Mouse (Mus musculus) kidney, embryonic 15.5 days (tissue): ENCODE data around the gene Sephs1. TPM values are rescaled to one million over a fixed set of nuclear protein-coding genes. Genes with fewer than 3 reads are reported as not detected.

Experiments used
- ATAC-seq: fragments of 200-750 bp; cut with Nextera tagmentation; replicated peaks from 2 replicates; pipeline ENCODE4 v1.8.0; 2017; ENCODE audit warnings: moderate TSS enrichment; ENCODE audit not compliant: low FRiP score
- H3K27ac ChIP-seq: fragments of 300-500 bp; sonication (generic); 2 replicates; pipeline ENCODE4 v1.5.1; 2015; ENCODE audit warnings: mild to moderate bottlenecking, inconsistent platforms
- H3K27me3 ChIP-seq: fragments of 300-500 bp; sonication (generic); 2 replicates; pipeline ENCODE4 v1.6.1; 2015; ENCODE audit warnings: inconsistent platforms
- H3K36me3 ChIP-seq: fragments of 300-500 bp; sonication (generic); 2 replicates; pipeline ENCODE4 v1.6.1; 2015; ENCODE audit warnings: inconsistent platforms
- H3K4me1 ChIP-seq: fragments of 300-500 bp; sonication (generic); 2 replicates; pipeline ENCODE4 v1.6.1; 2015; ENCODE audit warnings: inconsistent platforms
- H3K4me2 ChIP-seq: fragments of 300-500 bp; sonication (generic); 2 replicates; pipeline ENCODE4 v1.6.1; 2015; ENCODE audit warnings: moderate library complexity, mild to moderate bottlenecking, inconsistent platforms
- H3K4me3 ChIP-seq: fragments of 300-500 bp; sonication (generic); replicated peaks from 2 replicates; pipeline ENCODE4 v1.5.1; 2015; ENCODE audit warnings: mild to moderate bottlenecking, inconsistent platforms
- H3K9ac ChIP-seq: fragments of 300-500 bp; sonication (generic); 2 replicates; pipeline ENCODE4 v1.6.1; 2015; ENCODE audit warnings: mild to moderate bottlenecking, inconsistent platforms
- H3K9me3 ChIP-seq: fragments of 300-500 bp; sonication (generic); replicated peaks from 2 replicates; pipeline ENCODE4 v1.6.1; 2016; ENCODE audit warnings: inconsistent platforms
- WGBS: fragments of 180-500 bp; shearing (Covaris S2); methylation state at CpG from one replicate; pipeline ENCODE4 v1.1.7; 2015; ENCODE audit warnings: mixed read lengths; 5-methylcytosine and 5-hydroxymethylcytosine counted together
- polyA plus RNA-seq: library from polyadenylated mRNA; unstranded; fragments of >200 nt; fragmentation: Nextera tagmentation; extraction: Ambion mirVana; gene quantifications from 2 replicates; pipeline ENCODE4 v1.2.1, GENCODE M21; 2015

Gene Sephs1
- polyA plus RNA-seq = 83.5 and 84.2 TPM in 2 replicates

DNA sequence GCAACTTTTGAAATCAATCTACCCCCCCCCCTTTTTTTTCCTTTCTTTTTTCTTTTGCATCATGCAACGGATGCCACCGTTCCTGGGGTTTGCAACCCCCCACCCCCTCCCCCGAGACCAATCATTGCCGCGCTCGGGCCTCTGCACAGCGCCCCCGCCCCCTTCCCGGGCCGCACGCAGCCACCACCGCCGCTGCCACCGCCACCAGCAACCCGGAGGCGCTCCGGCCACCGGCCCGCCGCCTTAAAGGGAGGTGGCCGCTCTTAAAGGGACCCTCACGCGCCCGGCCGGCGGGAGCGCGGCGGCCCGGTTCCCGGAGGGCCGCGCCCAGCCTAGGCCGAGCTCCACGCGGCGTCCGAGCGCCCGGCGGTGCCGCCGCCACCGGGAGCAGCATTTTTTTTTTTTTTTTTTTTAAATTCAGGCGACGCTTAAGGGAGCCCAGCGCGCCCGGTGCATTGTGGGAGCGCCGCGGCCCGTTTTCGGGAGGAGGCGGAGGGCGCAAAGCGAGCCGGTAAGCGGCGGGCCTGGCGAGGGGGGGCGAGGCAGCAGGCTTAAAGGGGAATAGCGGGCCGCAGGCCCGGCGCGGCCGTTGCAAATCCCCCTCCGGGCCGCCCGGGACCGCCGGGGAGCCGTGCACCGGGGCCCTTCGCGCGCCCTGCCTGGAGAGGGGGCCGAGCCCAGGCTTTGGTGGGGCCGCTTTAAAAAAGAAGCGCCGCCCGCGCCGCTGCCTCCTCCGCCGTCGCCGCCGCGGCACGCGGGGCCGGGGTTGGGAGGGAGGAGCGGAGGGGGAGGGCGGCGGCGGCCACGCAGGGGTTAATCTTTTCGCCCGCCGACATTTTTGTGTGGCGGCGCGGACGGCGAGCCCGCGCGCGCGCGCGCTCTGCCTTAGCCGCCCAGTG, at the start of gene Sephs1:
Gene Sephs1, plus strand, starts transcription at position 215 of the 899 bp plus-strand sequence.
- Histone ChIP-seq H3K4me2 (peak within 1 kb of the TSS; percentile 71), H3K27ac (peak within 1 kb of the TSS; percentile 99), H3K4me1 (peaks cover 23% of the 10 kb centered on the region), H3K9ac (peak within 1 kb of the TSS; percentile 96), H3K9me3 (no peaks in the 10 kb centered on the region), H3K36me3 (peaks cover 19% of the 10 kb centered on the region), H3K27me3 (no peaks in the 10 kb centered on the region), H3K4me3 (peak within 1 kb of the TSS; percentile 94)
- whole genome bisulfite sequencing = under 1% methylated on average over 79 of the region's 115 CpGs
- ATAC-seq = peak; percentile 75

DNA sequence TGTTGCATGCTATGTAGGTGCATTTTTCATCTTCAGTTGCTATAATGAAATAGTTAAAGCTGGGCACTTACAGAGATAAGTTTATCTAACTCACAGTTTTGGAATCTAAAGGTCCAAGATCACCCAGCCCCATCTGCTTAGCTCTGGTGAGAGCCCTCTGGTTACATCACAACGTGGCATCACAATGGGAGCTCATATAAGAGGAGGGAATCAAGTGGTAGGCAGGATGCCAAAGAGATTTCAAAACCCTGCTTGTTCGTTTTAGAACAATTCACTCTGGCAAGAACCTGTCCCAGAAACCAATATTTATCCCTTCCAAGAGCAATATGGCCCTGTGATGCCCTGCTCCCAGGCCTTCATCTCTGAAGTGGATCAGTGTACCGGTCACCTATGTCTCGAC, 49.2 kb upstream of the Sephs1 start:
- ATAC-seq = no peak
- no peaks in the 10 kb centered on the region for H3K9me3 ChIP-seq
- 86% methylated on average over 4 of the region's 4 CpGs for WGBS
- no peak overlapping the region for H3K9ac ChIP-seq
- H3K4me1 ChIP-seq = peaks cover 24% of the 10 kb centered on the region
- H3K4me2 ChIP-seq = no peak overlapping the region
- H3K4me3 ChIP-seq = no peak overlapping the region
- no peak overlapping the region for H3K27ac ChIP-seq
- no peaks in the 10 kb centered on the region for H3K27me3 ChIP-seq
- H3K36me3 ChIP-seq = no peaks in the 10 kb centered on the region

GRCm38 (mm10) chr2:4849449-4849848, 31.9 kb upstream of the Sephs1 start:
- no peak overlapping the region for H3K9ac ChIP-seq
- no peaks in the 10 kb centered on the region for H3K36me3 ChIP-seq
- no peak overlapping the region for H3K4me3 ChIP-seq
- 81% methylated on average over 2 of the region's 2 CpGs for WGBS
- no peaks in the 10 kb centered on the region for H3K9me3 ChIP-seq
- no peak overlapping the region for H3K4me2 ChIP-seq
- no peaks in the 10 kb centered on the region for H3K27me3 ChIP-seq
- H3K27ac ChIP-seq = no peak overlapping the region
- H3K4me1 ChIP-seq = no peaks in the 10 kb centered on the region
- ATAC-seq = no peak

DNA sequence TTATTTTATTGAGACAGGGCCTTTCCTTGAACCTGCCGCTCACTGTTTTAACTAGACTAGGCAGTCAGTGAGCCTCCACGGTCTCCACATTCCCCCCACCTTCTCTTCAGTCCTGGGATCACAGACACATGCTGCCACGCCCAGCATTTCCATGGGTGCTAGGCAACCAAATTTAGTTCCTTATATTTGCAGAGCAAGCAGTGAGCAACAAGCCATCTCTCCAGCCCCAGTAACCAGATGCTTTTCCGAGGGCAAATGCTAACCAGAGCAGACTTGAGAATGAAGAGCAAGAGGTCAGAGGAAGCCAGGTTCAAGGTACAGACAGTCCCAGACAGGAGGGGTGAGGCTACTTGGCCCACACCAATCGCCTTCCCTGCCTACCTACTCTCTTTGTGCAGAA, 24.2 kb upstream of the Sephs1 start:
- 67% methylated on average over 5 of the region's 5 CpGs for WGBS
- H3K9me3 ChIP-seq = no peaks in the 10 kb centered on the region
- no peak overlapping the region for H3K9ac ChIP-seq
- H3K4me2 ChIP-seq = no peak overlapping the region
- H3K36me3 ChIP-seq = no peaks in the 10 kb centered on the region
- peaks cover 3% of the 10 kb centered on the region for H3K4me1 ChIP-seq
- no peaks in the 10 kb centered on the region for H3K27me3 ChIP-seq
- H3K27ac ChIP-seq = no peak overlapping the region
- H3K4me3 ChIP-seq = no peak overlapping the region
- ATAC-seq = no peak

- Histone ChIP-seq H3K36me3 (no peaks in the 10 kb centered on the region), H3K4me1 (peaks cover 3% of the 10 kb centered on the region), H3K27ac (no peak overlapping the region), H3K9me3 (no peaks in the 10 kb centered on the region), H3K4me3 (no peak overlapping the region), H3K27me3 (no peaks in the 10 kb centered on the region), H3K4me2 (no peak overlapping the region), H3K9ac (no peak overlapping the region)
- ATAC-seq = peak; percentile 37; the same call in 1 of the 2 replicates
- 61% methylated on average over 10 of the region's 10 CpGs for WGBS
These were observed 23.2 kb upstream of the Sephs1 start for GRCm38 (mm10) chr2:4858161-4858560.

DNA sequence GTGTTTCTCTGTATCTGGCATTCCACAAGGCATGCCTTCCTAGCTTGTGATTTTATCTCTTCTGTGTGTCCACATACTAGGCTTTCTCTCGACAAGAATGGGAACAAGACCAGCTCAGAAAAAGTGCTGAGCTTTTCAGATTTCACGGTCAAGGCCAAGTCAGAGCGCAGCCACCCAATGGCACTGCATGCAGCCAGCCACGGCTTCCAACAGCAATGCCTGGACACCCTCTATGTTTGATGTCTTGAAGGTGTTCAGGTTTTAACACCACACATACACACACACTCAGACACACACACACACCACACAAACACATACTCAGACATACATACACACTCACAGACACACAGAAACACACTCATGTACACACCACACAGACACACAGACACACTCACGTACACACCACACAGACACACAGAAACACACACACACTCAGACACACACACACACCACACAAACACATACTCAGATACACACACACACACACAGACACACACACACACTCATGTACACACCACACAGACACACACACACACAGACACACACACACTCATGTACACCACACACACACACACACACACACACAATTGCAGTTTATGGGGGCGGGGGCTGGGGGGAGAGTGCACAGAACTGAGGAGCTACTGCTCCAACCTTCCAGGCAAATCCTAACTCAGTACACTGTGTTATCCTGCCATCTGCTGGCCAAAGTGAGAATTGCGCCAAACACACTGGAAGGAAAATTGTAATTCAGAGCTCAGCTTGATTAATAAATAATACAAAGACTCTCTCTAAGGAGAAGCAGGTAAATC, 17.2 kb upstream of the Sephs1 start:
- 48% methylated on average over 7 of the region's 7 CpGs for WGBS
- no peaks in the 10 kb centered on the region for H3K9me3 ChIP-seq
- peaks cover 8% of the 10 kb centered on the region; the same call in 1 of the 2 replicates for H3K4me1 ChIP-seq
- H3K27me3 ChIP-seq = 0 out of 2 replicates have a peak, but pooled peaks cover 3% of the 10 kb centered on the region
- peak; percentile 33 for ATAC-seq
- no peaks in the 10 kb centered on the region for H3K36me3 ChIP-seq
- H3K27ac ChIP-seq = no peak overlapping the region
- no peak overlapping the region for H3K9ac ChIP-seq
- H3K4me2 ChIP-seq = no peak overlapping the region
- H3K4me3 ChIP-seq = no peak overlapping the region

DNA sequence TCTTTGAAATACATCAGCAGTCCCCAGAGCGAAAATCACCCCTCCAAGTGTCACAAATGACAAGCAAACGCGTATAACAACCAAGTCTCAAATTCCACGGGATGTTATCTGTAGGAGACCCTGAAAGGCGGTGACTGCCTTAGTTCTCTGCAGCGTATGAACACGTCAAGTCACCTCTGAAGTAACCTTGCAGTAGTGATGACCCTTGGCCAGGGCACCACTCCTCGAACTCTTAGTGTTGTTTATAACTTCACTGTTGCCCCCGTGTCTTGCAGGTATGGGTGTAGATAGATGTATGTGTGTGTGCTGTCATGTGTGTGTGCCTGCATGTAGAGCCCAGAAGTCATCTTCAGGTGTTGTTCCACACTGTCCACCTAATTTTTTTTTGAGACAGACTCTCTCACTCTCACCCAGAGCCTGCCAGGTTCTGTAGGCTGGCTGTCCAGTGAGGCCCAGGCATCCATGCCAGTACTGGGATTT, 16.5 kb upstream of the Sephs1 start:
- Histone ChIP-seq H3K4me2 (no peak overlapping the region), H3K27me3 (0 out of 2 replicates have a peak, but pooled peaks cover 3% of the 10 kb centered on the region), H3K4me3 (no peak overlapping the region), H3K27ac (no peak overlapping the region), H3K9me3 (no peaks in the 10 kb centered on the region), H3K36me3 (no peaks in the 10 kb centered on the region), H3K4me1 (0 out of 2 replicates have a peak, but pooled peaks cover 5% of the 10 kb centered on the region), H3K9ac (no peak overlapping the region)
- WGBS = 49% methylated on average over 9 of the region's 9 CpGs
- 0 out of 2 replicates have a peak, but pooled peaks have one; percentile 24 for ATAC-seq

- ATAC-seq = no peak
- Histone ChIP-seq H3K4me2 (no peak overlapping the region), H3K36me3 (no peaks in the 10 kb centered on the region), H3K9ac (no peak overlapping the region), H3K27ac (no peak overlapping the region), H3K4me1 (0 out of 2 replicates have a peak, but pooled peaks cover 5% of the 10 kb centered on the region), H3K9me3 (no peaks in the 10 kb centered on the region), H3K4me3 (no peak overlapping the region), H3K27me3 (0 out of 2 replicates have a peak, but pooled peaks cover 3% of the 10 kb centered on the region)
- WGBS = 85% methylated on average over 12 of the region's 12 CpGs
These were observed 13.2 kb upstream of the Sephs1 start for GRCm38 (mm10) chr2:4868028-4868725.

DNA sequence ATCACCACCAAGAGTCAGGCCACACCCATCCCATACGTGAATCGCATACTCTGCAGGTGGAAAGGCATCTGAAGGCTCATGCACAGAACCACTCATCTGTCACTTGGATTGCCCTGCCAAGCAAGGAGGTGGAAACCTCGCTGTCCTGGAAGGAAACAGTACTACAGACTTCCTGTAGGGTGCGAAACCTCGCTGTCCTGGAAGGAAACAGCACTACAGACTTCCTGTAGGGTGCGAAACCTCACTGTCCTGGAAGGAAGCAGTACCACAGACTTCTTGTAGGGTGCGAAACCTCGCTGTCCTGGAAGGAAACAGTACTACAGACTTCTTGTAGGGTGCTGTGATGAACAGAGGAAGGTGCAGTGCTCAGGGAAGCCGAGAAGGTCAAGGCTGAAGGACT, 8.6 kb upstream of the Sephs1 start:
- Histone ChIP-seq H3K4me2 (no peak overlapping the region), H3K9me3 (no peaks in the 10 kb centered on the region), H3K4me1 (no peaks in the 10 kb centered on the region), H3K27ac (no peak overlapping the region), H3K36me3 (no peaks in the 10 kb centered on the region), H3K27me3 (no peaks in the 10 kb centered on the region), H3K9ac (no peak overlapping the region), H3K4me3 (no peak overlapping the region)
- ATAC-seq = no peak
- WGBS = 72% methylated on average over 9 of the region's 9 CpGs

- ATAC-seq = no peak
- H3K4me1 ChIP-seq = no peaks in the 10 kb centered on the region
- H3K27ac ChIP-seq = no peak overlapping the region
- H3K4me3 ChIP-seq = no peak overlapping the region
- no peaks in the 10 kb centered on the region for H3K36me3 ChIP-seq
- H3K4me2 ChIP-seq = no peak overlapping the region
- no peaks in the 10 kb centered on the region for H3K27me3 ChIP-seq
- WGBS = 63% methylated on average over 6 of the region's 6 CpGs
- no peaks in the 10 kb centered on the region for H3K9me3 ChIP-seq
- H3K9ac ChIP-seq = no peak overlapping the region
These were observed 8.0 kb upstream of the Sephs1 start for GRCm38 (mm10) chr2:4873331-4873730.

GRCm38 (mm10) chr2:4875090-4875489, 6.3 kb upstream of the Sephs1 start:
- no peak overlapping the region for H3K9ac ChIP-seq
- no peak for ATAC-seq
- WGBS = 41% methylated on average over 1 of the region's 1 CpGs

More at GRCm38 (mm10) chr2:4875090-4875489, 6.3 kb upstream of the Sephs1 start:
- Histone ChIP-seq H3K9me3 (no peaks in the 10 kb centered on the region), H3K4me3 (no peak overlapping the region), H3K27ac (no peak overlapping the region), H3K27me3 (no peaks in the 10 kb centered on the region), H3K36me3 (no peaks in the 10 kb centered on the region), H3K4me1 (0 out of 2 replicates have a peak, but pooled peaks cover 4% of the 10 kb centered on the region), H3K4me2 (no peak overlapping the region)
